Mouse (Mus musculus) gastrocnemius, postnatal 10 days (tissue): Measurements from ENCODE around the gene Mkks. TPM values are rescaled to one million over a fixed set of nuclear protein-coding genes. Genes with fewer than 3 reads are reported as not detected.
"Not testable (repeated sequence)": the region's sequence is repeated elsewhere in the genome, so short reads cannot be mapped to it uniquely, and the experiment has no call there.

Experiments used
- DNase-seq: peaks from one replicate; pipeline ENCODE4 v3.0.0; 2021; ENCODE audit warnings: mixed read lengths
- long read RNA-seq, 2 experiments: library from polyadenylated mRNA; stranded (forward); transcript quantifications; one replicate each; pipeline ENCODE4 v2.0.0; 2021
- total RNA-seq, 2 experiments: library from RNA; stranded (reverse); gene quantifications; 2 replicates each; pipeline ENCODE4 v1.2.3; 2021

Gene Mkks
- 10 to 100 TPM; 18.6 to 23.8 TPM for total RNA-seq
- long read RNA-seq, experiment 1, transcript Mkks-202 (6 exons, 3,178 nt), result major isoform, 12 of 17 reads
- long read RNA-seq, experiment 1, partial matches to known transcripts, result 2 of 17 reads
- long read RNA-seq, experiment 1, other reads (novel, unspliced or antisense), result 3 of 17 reads
- long read RNA-seq, experiment 2, transcript Mkks-202 (6 exons, 3,178 nt), result major isoform, 6 of 8 reads
- long read RNA-seq, experiment 2, partial matches to known transcripts, result 0 of 8 reads
- long read RNA-seq, experiment 2, other reads (novel, unspliced or antisense), result 1 of 8 reads

- peak; percentile 97 for DNase-seq
Measured at GRCm38 (mm10) chr2:136891068-136891950, at the start of gene Mkks, which contains the start of the genes Slx4ip and AL731706.1. Mkks (minus strand) TSS chr2:136891389. Slx4ip (plus strand) TSS chr2:136891218. AL731706.1 (minus strand) TSS chr2:136891389.

DNA sequence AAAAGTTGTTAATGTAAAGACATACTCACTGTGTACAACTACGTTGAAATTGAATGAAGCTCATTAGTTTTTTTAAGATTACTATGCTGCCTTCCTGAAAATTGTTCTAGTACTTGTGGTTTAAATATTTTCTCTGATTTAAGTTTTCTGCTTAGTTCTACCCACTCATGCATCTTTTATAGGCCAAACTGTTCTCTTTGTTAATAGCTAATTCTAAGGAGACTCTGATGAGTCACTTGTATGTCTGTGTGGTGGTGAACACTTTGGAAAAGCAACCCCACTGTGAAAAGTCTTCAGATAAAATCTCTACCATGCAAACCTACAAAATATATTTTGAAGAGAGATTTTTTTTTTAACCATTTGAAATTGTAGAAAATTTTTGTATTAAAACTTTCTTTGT lies 47.1 kb upstream of the Mkks start:
- no peak for DNase-seq

- no peak for DNase-seq
Measured at GRCm38 (mm10) chr2:136936391-136937288, 45.5 kb upstream of the Mkks start.

DNA sequence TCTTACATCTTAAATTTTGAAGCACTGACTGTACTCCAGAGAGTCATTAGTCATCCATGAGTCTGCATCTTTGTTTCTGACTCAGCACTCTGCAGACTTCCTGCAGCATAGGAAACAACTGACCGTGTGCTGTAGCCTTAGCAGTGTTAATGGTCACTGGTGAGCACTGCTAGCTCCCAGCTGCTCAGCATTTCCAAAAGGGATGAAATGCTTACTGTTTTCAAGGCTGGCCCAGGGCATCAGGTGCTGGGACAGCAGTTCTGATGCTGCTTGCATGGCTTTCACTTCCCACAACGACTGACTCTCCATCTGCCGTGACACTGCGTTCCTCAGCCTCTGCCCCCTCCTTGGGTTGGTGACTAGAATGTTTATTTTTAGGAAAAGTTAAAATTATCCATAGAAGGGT lies 29.8 kb upstream of the Mkks start:
- no peak for DNase-seq

DNA sequence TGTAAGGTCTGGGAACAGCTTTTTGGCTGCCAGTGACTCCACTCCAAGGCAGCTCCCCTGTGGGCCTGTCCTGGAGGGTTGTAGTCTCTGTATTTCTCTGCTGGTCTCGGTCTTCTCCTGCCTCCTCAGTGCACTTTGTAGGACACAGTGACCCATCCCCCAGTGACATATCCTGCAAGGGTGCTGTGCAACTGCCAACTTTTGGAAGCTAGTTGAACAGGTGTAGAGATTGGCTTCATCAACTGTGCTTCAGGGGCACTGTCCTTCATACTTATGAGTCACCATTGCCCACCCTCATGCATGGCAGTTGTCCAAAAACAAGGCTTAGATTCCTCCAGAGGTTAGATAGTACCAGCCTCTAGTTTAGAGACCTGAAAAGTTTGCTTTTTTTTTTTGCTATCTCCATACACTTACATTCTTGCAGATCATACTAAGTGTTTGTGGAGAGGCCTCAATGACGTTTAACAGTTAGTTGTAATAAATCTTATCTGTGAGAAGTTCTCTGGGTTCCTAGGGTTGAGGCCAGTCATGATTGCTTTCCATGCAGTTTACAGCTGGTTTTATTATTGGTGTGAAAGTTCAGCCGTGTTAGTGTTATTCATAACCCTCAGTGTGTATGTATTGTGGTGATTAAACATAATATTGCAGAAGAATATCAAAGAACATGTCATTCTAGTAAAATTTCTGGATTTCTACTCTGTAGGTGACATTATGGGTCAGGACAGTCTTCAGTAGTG lies 29.2 kb upstream of the Mkks start:
- DNase-seq, result no peak

GRCm38 (mm10) chr2:136919433-136919832 lies 28.2 kb upstream of the Mkks start:
- no peak for DNase-seq

DNA sequence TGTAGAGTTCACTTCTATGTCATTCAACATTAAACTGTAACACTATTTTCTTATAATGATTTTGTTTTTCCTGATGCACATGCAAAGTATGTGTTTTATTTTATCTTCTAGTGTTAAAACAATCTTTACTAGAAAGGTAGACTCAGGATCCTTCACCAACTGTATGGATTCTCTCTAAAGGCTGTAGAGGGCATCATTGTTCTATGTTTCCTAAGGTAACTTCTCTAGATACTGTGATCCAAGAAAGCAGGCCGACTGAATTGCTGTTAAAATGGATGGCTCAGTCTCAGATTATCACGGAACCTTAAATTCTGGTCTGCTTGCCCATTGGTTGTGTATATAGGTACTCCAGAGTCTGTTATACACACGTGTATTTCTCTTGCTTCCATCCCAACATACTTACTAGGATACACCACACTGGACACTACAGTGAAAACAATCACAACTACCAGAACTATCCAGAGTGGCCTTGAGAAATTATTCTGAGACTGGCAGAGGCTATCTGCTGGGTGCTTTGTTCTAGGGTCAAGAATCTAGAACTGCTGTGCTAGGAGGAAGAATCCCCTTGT lies 23.2 kb upstream of the Mkks start:
- DNase-seq, result no peak

DNA sequence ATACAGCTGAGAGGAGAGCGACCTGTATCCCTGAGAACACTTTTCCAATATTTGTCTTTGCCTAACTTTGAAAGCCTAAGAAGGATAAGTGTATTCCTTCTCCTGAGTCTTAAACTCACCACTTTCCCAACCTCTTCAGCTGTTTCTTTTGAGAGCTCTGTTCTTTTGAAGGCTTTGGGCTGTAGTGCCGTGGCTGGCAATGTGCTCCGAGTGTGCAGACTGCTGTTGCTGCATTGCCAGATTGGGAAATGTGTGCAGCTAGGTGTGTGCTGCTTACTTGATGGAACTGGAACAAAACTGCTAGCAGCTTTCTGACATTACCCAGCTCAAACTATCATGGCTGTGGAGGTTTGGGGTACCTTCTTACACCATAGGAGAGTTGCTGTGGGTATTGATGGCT lies 21.8 kb upstream of the Mkks start:
- no peak for DNase-seq

DNA sequence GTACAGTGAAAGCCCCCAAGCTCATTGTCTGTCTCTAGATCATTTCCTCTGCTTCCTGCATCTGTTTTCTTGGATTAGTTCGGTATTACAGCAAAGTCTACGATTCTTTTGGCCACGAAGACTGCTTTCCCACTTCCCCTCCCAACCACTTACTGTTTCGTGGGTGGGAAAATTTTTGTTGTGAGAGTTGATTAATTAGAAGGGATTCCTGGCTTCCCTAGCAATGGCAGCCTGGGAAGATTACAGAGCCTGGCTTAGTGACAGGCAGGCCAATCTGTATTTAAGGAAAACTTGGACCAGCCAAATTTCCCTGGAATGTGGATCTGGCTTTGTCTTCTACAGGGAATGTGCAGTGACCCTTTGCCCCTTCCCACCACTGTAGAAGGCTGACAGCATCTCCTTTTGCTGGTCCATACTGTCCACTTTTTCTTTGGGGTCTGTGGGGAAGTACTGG lies 20.8 kb upstream of the Mkks start:
- DNase-seq, result no peak

GRCm38 (mm10) chr2:136909298-136909697 lies 18.1 kb upstream of the Mkks start:
- no peak for DNase-seq

DNA sequence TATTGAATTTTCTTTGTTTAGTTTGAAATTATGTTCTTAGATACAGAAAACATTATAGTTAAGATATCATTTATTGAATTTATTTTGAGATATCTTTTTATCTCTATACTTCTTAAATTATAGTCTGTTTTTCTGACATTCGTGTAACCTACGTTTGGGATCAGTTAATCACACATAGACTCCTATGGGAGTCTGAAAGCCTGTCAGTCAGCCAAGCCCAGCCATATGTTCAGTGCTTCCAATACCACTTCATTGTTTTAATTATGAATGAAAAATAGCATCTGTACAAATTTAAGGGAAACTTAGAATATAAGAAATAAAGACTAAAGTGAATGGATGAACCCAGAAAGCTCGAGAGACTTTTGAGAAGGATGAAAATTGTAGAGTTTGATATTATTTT lies 17.4 kb upstream of the Mkks start:
- DNase-seq, result no peak

- no peak for DNase-seq
Measured at GRCm38 (mm10) chr2:136896131-136896530, 4.9 kb upstream of the Mkks start.

- no peak for DNase-seq
Measured at GRCm38 (mm10) chr2:136894494-136894893, 3.3 kb upstream of the Mkks start.

DNA sequence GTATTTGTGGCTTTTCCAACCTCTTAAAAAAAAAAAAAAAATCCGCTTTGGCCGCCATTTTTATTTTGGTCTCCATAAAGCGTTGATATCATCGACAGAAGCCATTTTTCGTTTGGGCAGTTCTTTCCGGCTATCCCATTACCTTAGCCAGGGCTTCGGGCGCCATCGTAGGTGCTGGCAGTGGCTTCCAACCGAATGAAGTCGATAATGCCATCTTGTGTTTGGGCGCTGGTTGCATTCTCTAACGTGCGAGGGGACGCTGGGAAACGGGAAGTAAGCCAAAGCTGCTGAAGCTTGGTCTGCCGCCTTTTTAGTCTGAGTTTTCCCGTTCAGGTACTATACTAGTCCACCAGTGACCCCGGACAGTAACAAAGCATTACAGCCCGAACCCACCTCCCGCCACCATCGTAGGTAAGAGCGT lies 772 bp upstream of the Mkks start:
- DNase-seq, result peak; percentile 87

- DNase-seq, result not testable (repeated sequence)
Measured at GRCm38 (mm10) chr2:136890716-136891067, 497 bp downstream of the Mkks start.

DNA sequence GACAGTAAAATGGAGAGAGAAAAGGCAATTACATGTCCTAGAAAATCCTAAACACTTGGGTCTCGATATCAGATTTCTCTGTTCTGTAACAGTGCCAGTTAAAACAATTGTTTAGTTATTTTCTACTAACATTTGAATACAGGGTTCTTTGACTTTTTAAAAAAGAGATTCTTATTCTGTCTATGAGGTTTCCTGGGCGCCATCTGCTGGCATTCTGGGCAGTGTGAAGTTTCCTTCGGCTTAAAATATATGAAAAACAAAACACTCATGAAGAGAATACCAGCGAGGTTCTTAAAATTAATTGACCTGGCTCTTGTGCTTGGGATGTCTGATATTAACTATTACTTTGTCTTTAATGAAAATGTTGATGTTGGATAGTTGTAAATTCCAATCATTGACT lies 4.3 kb downstream of the Mkks start:
- peak; percentile 23 for DNase-seq

GRCm38 (mm10) chr2:136885579-136885978 lies 5.6 kb downstream of the Mkks start, which contains the start of gene AL731706.2:
AL731706.2 (minus strand) TSS chr2:136885679.
- no peak for DNase-seq

DNA sequence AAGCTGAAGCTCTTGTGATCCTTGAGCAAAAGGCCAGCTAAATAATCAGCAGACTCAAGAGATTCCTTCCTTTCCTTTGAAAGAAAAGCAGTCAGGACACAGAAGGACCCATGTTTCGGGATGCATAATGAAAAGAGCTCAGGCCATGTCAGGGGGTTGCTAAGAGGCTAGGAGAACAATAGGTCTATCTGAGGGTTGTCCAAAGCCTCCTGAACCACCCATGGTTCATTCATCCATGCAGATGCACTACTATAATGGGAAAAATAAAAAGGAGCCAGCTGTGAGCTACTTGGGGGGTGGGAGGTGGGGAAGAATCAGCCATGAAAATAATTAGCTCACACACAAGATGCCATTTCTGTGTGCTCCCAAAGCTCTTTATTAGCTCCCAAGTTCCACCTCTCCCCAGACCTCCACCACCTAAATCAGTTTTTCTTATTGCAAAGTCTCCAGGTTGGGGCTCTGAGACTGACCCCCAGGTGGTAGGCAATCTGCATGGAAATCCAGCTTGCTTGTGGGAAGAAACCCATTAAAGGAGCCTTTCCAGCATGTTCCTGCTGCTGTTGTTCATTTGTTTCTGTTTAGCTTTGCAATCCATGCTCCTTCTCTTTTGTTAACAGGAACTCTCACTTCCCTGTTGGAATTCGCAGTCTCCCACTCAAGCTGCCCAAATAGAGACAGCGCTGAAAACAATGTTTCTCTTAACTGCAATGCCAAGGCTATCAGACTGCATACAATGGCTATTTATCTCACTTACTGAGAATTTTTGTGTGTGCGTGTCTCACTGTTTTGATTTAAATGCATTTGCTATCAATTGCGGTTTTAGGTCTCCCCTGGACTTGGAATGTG lies 36.4 kb downstream of the Mkks start:
- DNase-seq, result no peak

DNA sequence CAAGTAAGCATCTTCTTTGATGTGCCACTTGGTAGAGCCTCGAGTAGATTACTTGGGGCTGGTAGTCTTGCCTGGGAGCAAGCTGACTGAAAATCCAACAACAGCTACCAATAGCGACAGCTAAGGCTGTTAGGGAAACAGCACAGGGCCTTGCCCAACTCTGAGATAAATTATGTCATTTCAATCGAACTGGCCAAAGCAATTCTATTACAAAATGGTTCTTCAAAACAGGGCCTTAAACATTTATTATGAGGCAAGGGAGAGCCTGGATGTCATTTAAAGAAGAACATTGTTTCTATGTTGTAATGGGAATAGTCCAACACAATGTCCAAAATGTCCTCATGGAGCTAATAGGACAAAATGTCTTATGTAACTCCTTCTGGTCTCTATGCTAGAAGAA lies 40.8 kb downstream of the Mkks start:
- no peak for DNase-seq

- DNase-seq, result no peak
Measured at GRCm38 (mm10) chr2:136837994-136838393, 53.2 kb downstream of the Mkks start.
